Mouse (Mus musculus) ES-Bruce4 (cell line): ENCODE measurements around the gene Loxl4.

ENCODE experiments used
- CTCF ChIP-seq: IDR thresholded peaks from one replicate; pipeline ENCODE4 v1.8.1; 2011; ENCODE audit warnings: low read depth, low read length
- EP300 ChIP-seq: IDR thresholded peaks from 2 replicates; pipeline ENCODE4 v1.6.1; 2011; ENCODE audit warnings: low read depth, low read length; ENCODE audit not compliant: insufficient read depth
- POLR2A ChIP-seq: IDR thresholded peaks from one replicate; pipeline ENCODE4 v1.8.1; 2011; ENCODE audit warnings: low read length; ENCODE audit not compliant: insufficient read depth

DNA sequence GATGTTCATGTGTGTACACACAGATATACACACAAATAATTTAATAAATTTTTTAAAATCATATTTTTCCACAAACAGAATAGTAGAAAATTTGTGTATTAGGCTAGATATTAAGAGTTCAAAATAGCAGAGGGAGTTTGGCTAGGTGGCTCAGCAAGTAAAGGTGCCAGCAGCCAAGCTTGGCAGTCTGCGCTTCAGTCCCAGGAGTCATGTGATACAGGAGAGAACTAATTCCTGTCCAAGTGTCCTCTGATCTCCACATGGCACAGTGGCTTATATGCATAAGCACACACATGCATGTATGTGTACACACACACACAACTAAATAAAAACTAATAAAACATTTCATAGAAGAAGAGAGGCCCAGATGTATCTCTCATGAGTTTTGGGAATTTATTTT, 50.6 kb downstream of the Loxl4 start:
- TF ChIP-seq CTCF (no peak), EP300 (no peak), POLR2A (no peak)
